Mouse (Mus musculus) forebrain, embryonic 15.5 days (tissue): ENCODE data around the gene Zfp747. TPM values are rescaled to one million over a fixed set of nuclear protein-coding genes. Genes with fewer than 3 reads are reported as not detected.
"Not testable (repeated sequence)": the region's sequence is repeated elsewhere in the genome, so short reads cannot be mapped to it uniquely, and the experiment has no call there.

Experiments used
- ATAC-seq: fragments of 200-750 bp; cut with Nextera tagmentation; replicated peaks from 2 replicates; pipeline ENCODE4 v1.8.0; 2017; ENCODE audit warnings: mild to moderate bottlenecking, moderate TSS enrichment, moderate library complexity
- H3K27ac ChIP-seq: fragments of 300-500 bp; sonication (generic); replicated peaks from 2 replicates; pipeline ENCODE4 v1.5.1; 2015; ENCODE audit warnings: mild to moderate bottlenecking, inconsistent platforms
- H3K27me3 ChIP-seq: fragments of 300-500 bp; sonication (generic); 2 replicates; pipeline ENCODE4 v1.6.1; 2015; ENCODE audit warnings: inconsistent platforms
- H3K36me3 ChIP-seq: fragments of 300-500 bp; sonication (generic); 2 replicates; pipeline ENCODE4 v1.6.1; 2015; ENCODE audit warnings: mild to moderate bottlenecking, inconsistent platforms
- H3K4me1 ChIP-seq: fragments of 300-500 bp; sonication (generic); 2 replicates; pipeline ENCODE4 v1.6.1; 2015; ENCODE audit warnings: inconsistent platforms
- H3K4me2 ChIP-seq: fragments of 300-500 bp; sonication (generic); replicated peaks from 2 replicates; pipeline ENCODE4 v1.6.1; 2015; ENCODE audit warnings: mild to moderate bottlenecking, inconsistent platforms
- H3K4me3 ChIP-seq: fragments of 300-500 bp; sonication (generic); 2 replicates; pipeline ENCODE4 v1.5.1; 2015; ENCODE audit warnings: mild to moderate bottlenecking, inconsistent platforms
- H3K9ac ChIP-seq: fragments of 300-500 bp; sonication (generic); replicated peaks from 2 replicates; pipeline ENCODE4 v1.6.1; 2015; ENCODE audit warnings: mild to moderate bottlenecking, inconsistent platforms
- H3K9me3 ChIP-seq: fragments of 300-500 bp; sonication (generic); 2 replicates; pipeline ENCODE4 v1.6.1; 2016; ENCODE audit warnings: inconsistent platforms
- WGBS: fragments of 180-500 bp; shearing (Covaris S2); methylation state at CpG from one replicate; pipeline ENCODE4 v1.1.7; 2015; ENCODE audit warnings: mixed read lengths; 5-methylcytosine and 5-hydroxymethylcytosine counted together
- polyA plus RNA-seq: library from polyadenylated mRNA; unstranded; fragments of >200 nt; fragmentation: Nextera tagmentation; extraction: Ambion mirVana; gene quantifications from 2 replicates; pipeline ENCODE4 v1.2.1, GENCODE M21; 2015

Zfp747 gene
- polyA plus RNA-seq, 1 experiment from 2014 or later, result 8.9 TPM

DNA sequence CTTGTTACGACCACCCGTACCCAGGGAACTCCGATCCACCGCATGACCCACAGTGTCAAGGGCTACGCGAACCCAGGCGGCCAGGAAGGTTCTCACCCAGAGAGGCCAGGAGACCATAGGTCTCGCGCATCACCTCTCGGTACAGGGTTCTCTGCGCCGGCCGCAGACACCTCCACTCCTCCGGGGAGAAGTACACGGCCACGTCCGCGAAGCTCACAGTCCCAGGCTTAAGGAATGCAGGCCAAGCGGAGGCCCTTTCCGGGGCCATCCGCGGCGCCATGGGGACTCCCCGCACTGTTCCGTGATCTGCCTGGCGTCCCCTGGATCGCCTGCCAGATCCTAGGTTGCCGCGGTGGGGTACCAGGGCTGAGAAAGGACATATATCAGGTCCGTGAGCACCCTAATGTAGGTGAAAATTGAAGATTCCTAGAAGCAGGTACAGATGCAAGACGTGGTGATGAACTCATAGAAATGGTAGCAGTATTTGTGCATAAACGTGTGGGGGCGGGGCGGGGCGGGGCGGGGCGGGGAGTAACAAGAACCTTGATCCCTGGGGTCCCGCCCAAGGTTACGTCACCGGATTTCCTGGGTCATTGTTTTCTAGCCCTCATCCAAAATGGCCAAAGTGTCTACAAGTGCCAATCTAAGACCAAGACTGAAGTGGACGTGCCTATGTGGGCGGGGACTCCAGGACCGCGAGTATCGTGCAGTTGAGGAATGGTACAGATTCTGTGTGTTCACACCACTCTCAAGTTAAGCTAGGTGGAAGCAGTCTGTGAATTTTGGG, 17.5 kb upstream of the Zfp747 start, which contains the start of gene E430018J23Rik:
TSS of gene E430018J23Rik (minus strand) at position 473 of the 787 bp plus-strand sequence.
- Histone ChIP-seq H3K4me3 (peak within 1 kb of the TSS; percentile 71), H3K36me3 (peaks cover 5% of the 10 kb centered on the region), H3K9me3 (no peaks in the 10 kb centered on the region), H3K4me1 (peaks cover 16% of the 10 kb centered on the region), H3K4me2 (peak within 1 kb of the TSS; percentile 88), H3K27ac (peak within 1 kb of the TSS; percentile 79), H3K27me3 (no peaks in the 10 kb centered on the region), H3K9ac (peak within 1 kb of the TSS; percentile 82)
- under 1% methylated on average over 45 of the region's 45 CpGs for WGBS
- ATAC-seq, result peak; percentile 93

DNA sequence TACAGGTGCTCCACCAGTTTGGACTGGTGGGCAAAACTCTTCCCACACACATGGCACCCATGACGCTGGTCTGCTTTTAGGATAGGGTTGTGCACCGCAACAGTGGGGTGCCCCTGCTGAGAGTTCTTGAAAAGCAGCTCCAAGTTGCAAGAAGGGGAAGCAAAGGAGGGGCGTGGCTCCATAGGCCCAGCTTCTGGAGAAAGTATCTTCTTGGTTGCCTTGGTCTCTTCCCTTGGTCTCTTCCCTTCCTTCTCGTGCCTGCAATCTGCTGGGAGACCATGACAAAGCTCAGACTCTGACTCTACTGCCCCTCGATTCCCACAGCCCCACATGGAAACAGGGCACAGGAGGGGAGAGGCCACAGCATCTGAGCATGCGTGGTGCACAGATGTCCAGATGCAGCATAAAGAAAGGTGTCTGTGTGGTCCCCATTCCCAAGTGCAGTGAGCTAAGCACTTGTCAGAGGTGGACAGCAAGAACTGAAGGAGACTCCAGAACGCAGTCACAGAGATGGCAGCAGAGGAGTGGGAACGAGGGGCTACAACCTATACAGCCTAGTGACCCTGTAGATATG, 16.5 kb upstream of the Zfp747 start:
- H3K27me3 ChIP-seq, result no peaks in the 10 kb centered on the region
- WGBS, result 83% methylated on average over 8 of the region's 8 CpGs
- H3K9me3 ChIP-seq, result no peaks in the 10 kb centered on the region
- no peak overlapping the region for H3K27ac ChIP-seq
- H3K4me2 ChIP-seq, result peak overlapping the region; percentile 88
- peaks cover 5% of the 10 kb centered on the region for H3K36me3 ChIP-seq
- ATAC-seq, result no peak
- H3K4me3 ChIP-seq, result peak overlapping the region; percentile 71
- peak overlapping the region; percentile 82; the same call in 1 of the 2 replicates for H3K9ac ChIP-seq
- peaks cover 16% of the 10 kb centered on the region for H3K4me1 ChIP-seq

DNA sequence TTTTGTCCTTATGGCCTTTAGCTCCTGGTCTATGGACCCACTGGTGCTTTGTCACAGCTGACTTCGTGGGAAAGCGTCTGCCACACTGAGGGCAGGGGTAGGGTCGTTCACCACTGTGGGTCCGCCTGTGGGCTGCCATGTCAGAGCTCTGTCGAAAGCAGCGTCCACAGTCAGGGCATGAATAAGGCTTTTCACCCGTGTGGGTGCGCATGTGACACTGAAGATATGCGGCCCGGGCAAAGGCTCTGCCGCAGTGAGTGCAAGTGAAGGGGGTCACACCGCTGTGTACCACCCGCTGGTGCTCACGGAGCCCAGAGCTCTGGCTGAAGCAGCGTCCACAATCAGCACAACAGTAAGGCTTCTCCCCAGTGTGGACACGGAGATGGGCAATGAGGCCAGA, 15.7 kb upstream of the Zfp747 start:
- Histone ChIP-seq H3K9me3 (no peaks in the 10 kb centered on the region), H3K4me2 (no peak overlapping the region), H3K27me3 (no peaks in the 10 kb centered on the region), H3K4me1 (peaks cover 16% of the 10 kb centered on the region), H3K27ac (no peak overlapping the region), H3K4me3 (no peak overlapping the region), H3K9ac (no peak overlapping the region), H3K36me3 (peaks cover 5% of the 10 kb centered on the region)
- 95% methylated on average over 16 of the region's 16 CpGs for WGBS
- no peak for ATAC-seq

DNA sequence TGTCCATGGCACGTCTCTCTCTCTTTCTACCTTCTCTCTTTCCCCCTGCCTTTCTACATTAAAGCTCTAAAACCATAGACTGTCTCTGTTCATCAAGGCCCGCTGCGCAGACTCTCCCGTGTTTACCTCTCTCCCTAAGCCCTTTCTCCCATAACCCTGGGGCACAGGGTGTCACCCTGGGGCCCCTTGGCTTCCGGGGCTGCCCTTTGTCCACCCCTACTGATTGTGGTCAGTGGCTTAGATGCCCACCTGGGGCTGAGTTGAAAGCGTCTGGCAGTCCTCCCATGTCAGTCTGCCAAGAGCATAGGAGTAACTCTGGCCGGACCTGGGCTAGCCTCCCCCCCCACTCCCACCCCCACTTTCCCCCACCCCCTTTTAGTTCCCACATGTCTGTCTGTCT, 14.5 kb upstream of the Zfp747 start:
- WGBS, result 77% methylated on average over 7 of the region's 7 CpGs
- no peaks in the 10 kb centered on the region for H3K27me3 ChIP-seq
- no peak overlapping the region for H3K4me2 ChIP-seq
- H3K9ac ChIP-seq, result no peak overlapping the region
- H3K36me3 ChIP-seq, result peaks cover 5% of the 10 kb centered on the region
- H3K4me1 ChIP-seq, result peaks cover 22% of the 10 kb centered on the region
- no peaks in the 10 kb centered on the region for H3K9me3 ChIP-seq
- H3K27ac ChIP-seq, result no peak overlapping the region
- no peak overlapping the region for H3K4me3 ChIP-seq
- ATAC-seq, result no peak

DNA sequence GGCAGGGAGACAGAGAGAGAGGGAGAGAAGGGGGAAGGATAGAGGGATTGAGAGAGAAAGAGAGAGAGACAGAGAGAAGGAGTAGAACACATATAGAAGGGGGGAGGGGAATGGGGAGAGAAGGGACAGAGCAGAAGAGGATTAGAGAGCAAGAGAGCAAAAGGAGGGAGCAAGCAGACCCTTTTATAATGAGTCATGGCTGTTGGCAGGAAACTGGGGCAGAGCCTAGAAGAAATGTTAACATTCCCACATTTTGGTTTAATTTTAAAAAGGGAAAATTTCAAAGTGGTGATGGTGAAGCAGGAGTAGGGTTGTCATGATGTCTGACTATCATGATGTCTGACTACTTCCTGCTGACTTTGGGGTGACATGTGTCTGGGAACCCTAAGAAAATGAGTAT, 12.4 kb upstream of the Zfp747 start:
- H3K9me3 ChIP-seq, H3K36me3 ChIP-seq, H3K4me2 ChIP-seq, H3K27ac ChIP-seq, H3K4me3 ChIP-seq, H3K27me3 ChIP-seq, H3K9ac ChIP-seq, ATAC-seq: not testable (repeated sequence)
- H3K4me1 ChIP-seq, result peaks cover 16% of the 10 kb centered on the region

DNA sequence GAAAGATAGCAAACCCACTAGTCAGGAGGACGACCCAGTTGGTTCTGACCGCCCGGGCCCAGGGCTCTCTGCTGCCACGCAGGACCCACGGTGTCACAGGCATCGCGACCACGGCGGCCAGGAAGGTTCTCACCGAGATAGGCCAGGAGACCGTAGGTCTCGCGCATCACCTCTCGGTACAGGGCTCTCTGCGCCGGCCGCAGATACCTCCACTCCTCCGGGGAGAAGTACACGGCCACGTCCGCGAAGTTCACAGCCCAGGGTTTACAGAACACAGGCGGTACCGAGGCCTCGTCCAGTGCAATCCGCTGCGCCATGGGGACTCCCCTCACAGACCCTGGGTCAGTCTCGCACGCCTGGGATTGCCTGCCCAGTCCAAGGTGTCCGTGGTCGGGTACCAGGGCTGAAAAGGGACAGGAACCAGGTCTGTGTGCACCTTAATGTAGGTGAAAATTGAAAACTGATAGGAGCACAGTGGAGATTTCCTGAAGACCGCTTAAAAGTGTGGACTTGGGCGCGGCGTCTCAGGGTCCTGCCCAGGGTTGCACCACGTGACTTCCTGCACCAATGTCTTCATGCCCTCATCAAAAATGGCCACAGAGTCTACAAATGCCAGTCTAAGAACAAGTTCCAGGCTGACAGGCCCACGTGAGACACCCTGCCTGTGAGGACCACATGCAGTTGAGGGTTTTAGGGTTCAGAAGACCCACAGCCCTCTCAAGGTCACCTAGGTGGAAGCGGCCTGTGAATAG, 11.0 kb upstream of the Zfp747 start, which contains the start of gene 9130019O22Rik:
TSS of gene 9130019O22Rik (minus strand) at position 526 of the 752 bp plus-strand sequence.
- Histone ChIP-seq H3K9ac (peak within 1 kb of the TSS; percentile 68), H3K36me3 (peaks cover 9% of the 10 kb centered on the region), H3K4me1 (peaks cover 6% of the 10 kb centered on the region; the same call in 1 of the 2 replicates), H3K27me3 (no peaks in the 10 kb centered on the region), H3K4me3 (peak within 1 kb of the TSS; percentile 69), H3K4me2 (peak within 1 kb of the TSS; percentile 77), H3K9me3 (no peaks in the 10 kb centered on the region), H3K27ac (0 out of 2 replicates have a peak within 1 kb of the TSS, but pooled peaks have one; percentile 46)
- whole genome bisulfite sequencing, result 16% methylated on average over 38 of the region's 38 CpGs
- ATAC-seq, result peak; percentile 89

DNA sequence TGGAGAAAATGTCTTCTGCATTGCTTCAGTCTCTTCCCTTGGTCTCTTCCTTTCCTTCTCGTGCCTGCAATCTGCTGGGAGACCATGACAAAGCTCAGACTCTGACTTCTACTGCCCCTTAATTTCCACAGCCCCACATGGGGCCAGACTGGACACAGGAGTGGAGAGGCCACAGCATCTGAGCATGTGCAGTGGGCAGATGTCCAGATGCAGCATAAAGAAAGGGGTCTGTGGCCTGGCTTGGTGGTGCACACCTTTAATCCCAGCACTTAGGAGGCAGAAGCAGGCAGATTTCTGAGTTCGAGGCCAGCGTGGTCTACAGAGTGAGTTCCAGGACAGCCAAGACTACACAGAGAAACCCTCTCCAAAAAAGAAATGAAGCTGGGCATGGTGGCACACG, 9.7 kb upstream of the Zfp747 start:
- not testable (repeated sequence) for H3K4me2 ChIP-seq, H3K4me1 ChIP-seq, H3K9ac ChIP-seq, H3K27ac ChIP-seq, H3K4me3 ChIP-seq, H3K27me3 ChIP-seq, H3K36me3 ChIP-seq, H3K9me3 ChIP-seq, ATAC-seq
- 92% methylated on average over 4 of the region's 4 CpGs for WGBS

DNA sequence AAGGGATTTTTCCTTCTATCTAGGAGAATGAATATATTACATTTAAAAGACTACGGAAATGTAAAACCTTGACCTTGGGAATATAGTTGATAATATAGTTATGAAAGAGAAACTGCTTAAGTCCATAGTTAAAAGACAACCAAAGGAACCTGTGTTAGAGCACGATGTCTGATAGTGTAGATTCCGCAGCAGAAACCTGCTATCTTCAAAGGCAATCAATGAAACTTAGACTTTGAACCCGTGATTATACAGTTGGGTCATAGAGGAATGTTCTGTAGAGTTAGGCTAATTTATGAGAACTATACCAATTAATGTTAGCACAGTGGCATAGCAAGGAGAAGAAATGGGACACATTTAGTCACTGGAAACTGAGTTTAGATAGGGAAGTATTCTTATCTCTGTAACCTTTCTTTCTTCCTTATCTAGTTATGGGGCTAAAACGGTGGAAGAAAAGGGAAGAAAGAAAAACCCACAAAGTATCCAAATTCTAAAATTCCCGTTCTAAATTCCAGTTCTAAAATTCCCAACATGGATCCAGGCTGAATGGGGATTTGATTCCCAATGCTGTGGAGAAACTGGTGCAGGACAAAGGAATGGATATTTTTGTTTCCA, 2.6 kb upstream of the Zfp747 start:
- peaks cover 4% of the 10 kb centered on the region; the same call in 1 of the 2 replicates for H3K4me1 ChIP-seq
- no peak overlapping the region for H3K4me3 ChIP-seq
- no peak overlapping the region for H3K9ac ChIP-seq
- no peak for ATAC-seq
- H3K27ac ChIP-seq, result no peak overlapping the region
- H3K9me3 ChIP-seq, result no peaks in the 10 kb centered on the region
- H3K36me3 ChIP-seq, result peaks cover 4% of the 10 kb centered on the region; the same call in 1 of the 2 replicates
- no peak overlapping the region for H3K4me2 ChIP-seq
- no peaks in the 10 kb centered on the region for H3K27me3 ChIP-seq
- WGBS, result 84% methylated on average over 6 of the region's 6 CpGs

DNA sequence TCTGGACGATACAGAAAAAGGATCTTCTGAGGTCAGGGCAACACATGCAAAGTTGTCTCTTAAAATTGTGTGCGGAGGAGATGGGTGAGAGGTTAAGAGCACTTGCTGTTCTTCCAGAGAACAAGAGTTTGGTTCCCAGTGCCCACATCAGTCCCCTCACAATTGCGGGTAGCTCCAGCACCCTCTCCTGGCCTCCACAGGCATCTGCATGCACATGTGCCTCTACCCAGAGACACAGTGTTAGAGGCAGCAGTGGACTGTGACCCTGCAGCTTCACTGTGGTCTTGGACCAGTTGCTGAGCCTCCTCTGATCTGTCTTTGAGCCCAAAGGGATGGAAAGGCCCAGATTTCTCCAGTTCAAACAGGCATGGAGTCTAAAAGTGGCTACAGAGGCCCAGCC, 4.0 kb downstream of the Zfp747 start:
- ATAC-seq, H3K4me3 ChIP-seq, H3K4me1 ChIP-seq, H3K9me3 ChIP-seq, H3K4me2 ChIP-seq, H3K9ac ChIP-seq, H3K27ac ChIP-seq, H3K36me3 ChIP-seq, H3K27me3 ChIP-seq: not testable (repeated sequence)
- 82% methylated on average over 3 of the region's 3 CpGs for WGBS

DNA sequence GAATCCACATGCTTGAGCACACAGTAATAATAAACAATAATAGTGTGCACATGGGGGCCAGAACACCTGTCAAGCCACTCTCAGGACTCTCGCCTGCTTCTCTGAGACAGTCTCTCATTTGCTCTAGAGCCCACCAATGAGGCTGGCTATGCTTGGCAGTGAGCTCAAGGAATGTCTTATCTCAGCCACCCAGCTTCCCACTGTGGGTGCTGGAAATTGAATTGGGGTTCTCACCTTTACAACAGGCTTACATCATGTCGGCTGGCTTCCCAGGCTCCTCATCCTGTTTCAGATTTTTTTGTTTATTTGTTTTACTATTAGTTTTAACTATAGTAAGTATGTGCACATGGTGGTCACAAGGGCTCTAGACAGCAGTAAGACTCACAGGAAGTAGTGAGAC, 4.6 kb downstream of the Zfp747 start:
- 88% methylated on average over 2 of the region's 2 CpGs for WGBS
- Histone ChIP-seq H3K9me3 (no peaks in the 10 kb centered on the region), H3K9ac (no peak overlapping the region), H3K4me3 (no peak overlapping the region), H3K4me2 (no peak overlapping the region), H3K27me3 (no peaks in the 10 kb centered on the region), H3K36me3 (peaks cover 4% of the 10 kb centered on the region; the same call in 1 of the 2 replicates), H3K4me1 (peaks cover 4% of the 10 kb centered on the region; the same call in 1 of the 2 replicates), H3K27ac (no peak overlapping the region)
- ATAC-seq, result no peak

DNA sequence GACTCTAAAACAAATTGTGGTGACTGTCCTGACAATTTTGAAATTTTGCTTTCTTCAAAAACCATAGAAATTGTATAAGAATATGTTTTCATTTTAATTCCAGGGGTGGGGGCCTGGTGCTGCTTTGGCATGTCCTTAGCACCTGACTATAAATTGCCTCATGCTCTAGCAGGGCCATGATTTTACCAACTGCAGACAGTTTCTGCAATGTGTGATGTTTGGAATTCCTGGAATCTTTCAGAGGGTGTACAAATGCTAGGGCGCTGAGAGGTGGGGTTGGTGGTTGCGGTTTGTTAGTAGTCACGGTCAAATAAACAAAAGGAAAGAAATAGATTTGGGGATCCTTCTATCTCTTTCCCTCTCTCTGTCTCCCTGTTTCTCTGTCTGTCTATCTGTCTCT, 9.6 kb downstream of the Zfp747 start:
- H3K27ac ChIP-seq, result no peak overlapping the region
- ATAC-seq, result no peak
- H3K4me1 ChIP-seq, result peaks cover 17% of the 10 kb centered on the region
- no peak overlapping the region for H3K9ac ChIP-seq
- H3K9me3 ChIP-seq, result no peaks in the 10 kb centered on the region
- H3K27me3 ChIP-seq, result no peaks in the 10 kb centered on the region
- H3K36me3 ChIP-seq, result no peaks in the 10 kb centered on the region
- no peak overlapping the region for H3K4me3 ChIP-seq
- 91% methylated on average over 3 of the region's 3 CpGs for WGBS
- no peak overlapping the region for H3K4me2 ChIP-seq
